Mouse (Mus musculus) ES-E14 (cell line): Measurements from ENCODE around the gene Gm379.

Source experiments
- CHD2 ChIP-seq: IDR thresholded peaks from 2 replicates; pipeline ENCODE4 v1.6.1; 2014; ENCODE audit warnings: mild to moderate bottlenecking, low read depth, low read length, inconsistent platforms
- HCFC1 ChIP-seq: IDR thresholded peaks from 2 replicates; pipeline ENCODE4 v1.6.1; 2012; ENCODE audit warnings: low read length, inconsistent platforms, borderline replicate concordance; ENCODE audit not compliant: insufficient read depth
- ZC3H11A ChIP-seq: IDR thresholded peaks from 2 replicates; pipeline ENCODE4 v1.6.1; 2012; ENCODE audit warnings: low read depth, mild to moderate bottlenecking, inconsistent platforms, low read length, borderline replicate concordance
- ZNF384 ChIP-seq: IDR thresholded peaks from 2 replicates; pipeline ENCODE4 v1.6.1; 2012; ENCODE audit warnings: low read depth, low read length, inconsistent platforms

DNA sequence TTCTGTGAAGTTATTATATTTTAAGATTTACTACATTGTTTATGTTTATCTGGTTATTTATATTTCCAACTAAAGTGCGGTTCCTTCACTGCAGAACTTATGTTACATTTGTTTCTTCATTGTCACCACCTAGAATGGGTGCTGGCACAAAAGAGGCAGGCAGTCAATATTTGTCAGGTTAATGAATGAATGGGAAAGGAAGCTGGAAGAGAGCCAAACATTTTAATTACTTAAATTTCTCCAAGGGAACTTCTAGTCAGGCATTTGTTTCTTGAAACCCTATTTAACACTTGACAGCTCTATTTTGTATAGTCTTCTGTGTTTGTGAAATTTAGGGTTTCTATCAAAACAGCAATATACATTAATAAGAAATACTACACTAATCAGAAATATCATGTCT is 43.8 kb downstream of the Gm379 start:
- no peak for TF ChIP-seq CHD2
- no peak for TF ChIP-seq ZC3H11A
- no peak for TF ChIP-seq ZNF384
- TF ChIP-seq HCFC1 = no peak
